Mouse (Mus musculus) heart, postnatal 36 days (tissue): ENCODE measurements around the gene Hist2h2aa1. TPM values are rescaled to one million over a fixed set of nuclear protein-coding genes. Genes with fewer than 3 reads are reported as not detected.
A peak's percentile ranks its signal among the peaks of the same experiment; 100 is the strongest.
"Not testable (repeated sequence)": the region's sequence is repeated elsewhere in the genome, so short reads cannot be mapped to it uniquely, and the experiment has no call there.

Experiments
- DNase-seq, 2 experiments: peaks; one replicate each; pipeline ENCODE4 v3.0.0; 2021 to 2022
- intact Hi-C: fragments of 180-260 bp; cut with DNase I; formaldehyde crosslinking; loops from one replicate; pipeline ENCODE4 v1.15.1; 2025
- total RNA-seq, 2 experiments: library from RNA; stranded (reverse); gene quantifications; 2 replicates each; pipeline ENCODE4 v1.2.3; 2021

The Hist2h2aa1 gene
- 10 to 100 TPM in 1 of 2 experiments, 1 to 10 TPM in 1; 6.4 to 16.6 TPM for total RNA-seq

DNA sequence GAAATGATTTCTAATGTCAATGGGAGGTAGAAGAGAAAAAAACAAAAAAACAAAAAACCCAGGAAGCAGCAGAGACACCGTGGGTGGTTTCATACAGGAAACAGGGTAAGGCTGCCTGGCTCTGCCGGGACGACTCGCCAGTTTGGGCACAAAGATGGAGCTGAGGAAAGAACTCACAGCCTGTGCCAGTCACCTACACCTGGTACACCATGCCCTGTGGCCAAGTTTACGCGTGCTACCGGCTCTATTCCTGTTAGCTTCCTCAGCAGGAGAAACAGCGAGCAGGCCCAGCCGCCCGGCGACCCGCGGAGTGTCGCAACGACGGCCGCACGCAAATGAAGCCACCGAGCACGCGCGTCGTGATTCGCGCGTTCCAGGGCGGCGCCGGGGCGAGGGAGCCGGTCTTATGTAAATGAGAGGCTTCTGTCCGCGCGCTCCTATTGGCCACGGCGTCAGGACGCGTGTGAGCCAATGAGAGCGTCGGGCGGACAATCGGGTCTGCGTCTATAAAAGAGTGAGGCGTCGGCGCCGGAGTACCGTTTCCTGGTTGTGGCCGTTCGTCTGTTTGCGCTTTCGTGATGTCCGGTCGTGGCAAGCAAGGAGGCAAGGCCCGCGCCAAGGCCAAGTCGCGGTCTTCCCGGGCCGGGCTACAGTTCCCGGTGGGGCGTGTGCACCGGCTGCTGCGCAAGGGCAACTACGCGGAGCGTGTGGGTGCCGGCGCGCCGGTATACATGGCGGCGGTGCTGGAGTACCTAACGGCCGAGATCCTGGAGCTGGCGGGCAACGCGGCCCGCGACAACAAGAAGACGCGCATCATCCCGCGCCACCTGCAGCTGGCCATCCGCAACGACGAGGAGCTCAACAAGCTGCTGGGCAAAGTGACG is at the start of gene Hist2h2aa1:
Gene Hist2h2aa1 (plus strand): TSS at position 495 of the 884 bp plus-strand sequence.
- intact Hi-C loops, result not testable (repeated sequence)
- peak; percentile 86 to 93 for DNase-seq

DNA sequence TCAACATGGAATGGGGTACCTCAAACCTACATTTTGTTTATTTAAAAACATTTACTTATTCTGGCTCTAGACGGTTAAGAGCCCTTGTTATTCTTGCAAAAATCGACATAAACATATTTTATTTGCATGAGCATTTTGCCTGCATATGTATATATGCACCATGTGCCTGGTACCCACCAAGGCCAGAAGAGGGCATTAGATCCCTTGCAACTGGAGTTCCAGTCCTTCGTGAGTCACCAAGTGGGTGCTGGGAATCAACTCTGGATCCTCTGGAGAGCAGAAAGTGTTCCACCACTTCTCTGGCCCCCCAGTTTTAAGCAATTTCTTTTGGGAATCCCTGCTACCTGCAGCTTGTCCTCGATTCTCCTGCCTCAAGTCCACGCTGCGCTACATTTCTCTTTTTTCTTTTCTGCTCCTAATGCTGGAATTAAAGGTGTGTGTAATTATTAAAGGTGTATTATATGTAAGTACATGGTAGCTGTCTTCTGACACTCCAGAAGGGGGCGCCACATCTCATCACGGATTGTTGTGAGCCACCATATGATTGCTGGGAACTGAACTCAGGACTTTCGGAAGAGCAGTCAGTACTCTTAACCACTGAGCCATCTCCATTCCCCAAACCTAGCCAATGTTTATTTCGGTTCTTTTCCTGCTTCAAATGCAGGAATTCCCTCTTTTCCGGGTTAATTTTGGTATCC is 49.5 kb upstream of the Hist2h2aa1 start:
- DNase-seq, result no peak
- intact Hi-C loops, result no loop called here

DNA sequence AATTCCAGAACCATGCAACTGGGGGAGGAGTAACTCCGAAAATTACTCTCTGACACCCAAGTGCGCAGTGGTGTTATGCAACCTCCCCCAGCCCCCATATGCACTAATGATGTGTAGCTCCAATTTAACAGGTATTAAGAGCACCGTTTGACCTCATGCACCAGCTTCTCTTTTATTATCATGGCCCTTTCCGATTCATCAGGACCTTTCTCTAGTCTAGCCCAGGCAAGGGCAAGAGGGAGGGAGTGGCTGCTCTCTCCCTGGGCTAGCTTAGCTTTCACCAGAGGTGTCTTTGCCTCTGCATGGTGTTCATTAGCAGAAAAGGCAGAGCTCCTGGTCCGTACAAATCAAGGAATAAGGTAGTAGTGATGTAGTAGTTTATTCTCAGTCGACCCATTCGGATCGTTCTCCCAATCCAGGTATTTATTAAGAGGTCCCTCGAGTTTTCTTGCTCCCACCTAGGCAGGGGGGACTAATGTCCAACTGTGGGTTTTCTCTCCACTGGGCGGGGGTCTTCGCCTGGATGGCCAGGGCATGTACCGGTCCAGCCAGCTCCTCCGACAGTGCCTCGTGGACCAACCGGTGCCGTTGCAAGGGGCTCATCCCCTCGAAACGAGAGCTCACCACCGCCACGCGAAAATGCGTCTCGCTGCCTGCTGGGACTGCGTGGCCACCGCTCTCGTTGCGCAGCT is 48.7 kb upstream of the Hist2h2aa1 start:
- intact Hi-C loops, result no loop called here

DNA sequence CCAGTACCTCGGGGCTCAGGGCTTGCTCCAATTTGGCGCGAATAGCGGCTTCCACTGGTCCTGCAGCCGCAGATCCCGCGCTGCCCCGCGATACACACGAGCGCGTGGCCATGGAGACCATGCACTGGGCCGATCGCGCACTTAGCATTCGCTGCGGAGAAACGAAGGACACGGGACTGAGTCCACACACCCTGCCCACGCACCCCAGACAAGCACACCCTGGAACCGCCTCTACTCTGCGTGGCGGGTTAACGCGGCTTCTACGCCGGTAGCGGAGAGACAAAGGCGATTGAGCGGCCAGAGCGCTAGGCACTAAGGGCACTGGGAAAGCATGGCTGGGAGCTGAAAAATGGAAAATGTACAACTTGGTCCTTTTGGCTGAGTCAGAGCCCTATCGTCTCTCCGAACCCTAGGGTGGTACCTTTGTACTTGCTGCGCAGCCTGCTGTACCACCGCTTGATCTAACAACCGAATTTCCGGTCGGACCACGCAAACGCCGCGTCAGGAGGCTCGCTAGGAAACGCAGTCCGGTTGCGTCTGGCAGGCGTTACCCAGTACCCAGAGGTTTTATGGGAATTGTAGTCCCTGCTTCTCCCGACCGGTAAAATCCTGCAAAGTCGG is 48.1 kb upstream of the Hist2h2aa1 start:
- intact Hi-C loops, result no loop called here
- peak; percentile 85 for DNase-seq

More for the DNA sequence above, 48.7 kb upstream of the Hist2h2aa1 start:
- DNase-seq, result no peak

DNA sequence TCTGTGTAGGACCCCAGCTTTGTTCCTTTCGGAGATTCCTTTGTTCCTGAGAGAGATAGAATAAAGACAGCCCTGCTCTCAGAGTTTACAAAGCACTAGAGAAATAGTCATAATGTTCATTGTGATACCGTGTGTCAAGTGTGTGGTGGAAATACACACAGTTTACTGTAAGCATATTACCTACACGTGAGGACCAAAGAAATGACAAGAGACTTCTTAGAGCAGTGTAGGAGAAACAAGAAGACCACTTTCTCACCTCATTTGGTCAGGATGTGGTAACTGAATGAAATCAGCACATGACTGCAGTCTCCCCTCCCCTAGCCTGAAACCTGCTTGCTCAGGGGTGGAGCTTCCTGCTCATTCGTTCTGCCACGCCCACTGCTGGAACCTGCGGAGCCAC is 47.1 kb upstream of the Hist2h2aa1 start:
- no peak for DNase-seq
- intact Hi-C loops, result no loop called here

DNA sequence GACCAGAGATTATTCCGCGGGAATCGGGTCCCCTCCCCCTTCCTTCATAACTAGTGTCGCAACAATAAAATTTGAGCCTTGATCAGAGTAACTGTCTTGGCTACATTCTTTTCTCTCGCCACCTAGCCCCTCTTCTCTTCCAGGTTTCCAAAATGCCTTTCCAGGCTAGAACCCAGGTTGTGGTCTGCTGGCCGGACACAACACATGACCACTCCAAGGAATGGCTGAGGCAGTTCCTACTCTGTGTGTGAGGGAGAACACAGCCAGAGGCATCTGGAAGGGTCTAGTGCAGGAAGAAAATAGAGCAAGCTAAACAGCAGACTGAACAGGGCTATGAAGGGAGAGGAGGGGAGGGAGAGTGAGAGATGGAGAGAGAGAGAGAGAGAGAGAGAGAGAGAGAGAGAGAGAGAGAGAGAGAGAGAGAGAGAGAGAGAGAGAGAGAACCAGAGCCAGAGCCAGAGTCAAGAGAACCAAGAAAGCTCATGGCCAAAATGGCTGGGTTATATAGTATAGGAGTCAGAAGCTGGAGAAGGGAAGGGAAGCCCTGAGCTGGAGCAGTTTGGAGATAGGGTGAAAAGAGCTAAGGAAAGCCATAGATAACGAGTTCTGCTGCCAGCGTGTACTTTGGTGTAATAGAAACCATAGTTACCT is 46.6 kb upstream of the Hist2h2aa1 start:
- DNase-seq, intact Hi-C loops: not testable (repeated sequence)

DNA sequence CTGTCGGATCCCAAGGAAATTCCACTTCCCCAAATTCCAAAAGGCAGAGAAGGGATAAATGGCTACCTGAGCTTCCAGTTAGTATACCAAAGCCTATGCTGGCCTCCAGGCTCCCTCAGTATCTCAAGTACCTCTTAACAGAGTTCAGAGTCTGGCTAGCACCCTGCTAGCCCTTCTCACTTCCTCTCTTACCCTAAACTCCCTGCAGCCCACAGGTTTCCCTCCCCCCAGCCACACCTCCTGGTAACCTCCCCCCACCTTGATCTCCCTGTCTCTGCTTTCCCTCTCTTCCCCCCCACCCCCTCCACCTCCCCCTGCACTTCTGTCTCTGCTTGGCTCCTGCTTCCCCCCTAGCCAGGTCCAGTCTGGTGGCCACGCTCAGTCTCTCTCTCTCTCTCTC is 45.6 kb upstream of the Hist2h2aa1 start:
- no peak for DNase-seq
- intact Hi-C loops, result no loop called here

DNA sequence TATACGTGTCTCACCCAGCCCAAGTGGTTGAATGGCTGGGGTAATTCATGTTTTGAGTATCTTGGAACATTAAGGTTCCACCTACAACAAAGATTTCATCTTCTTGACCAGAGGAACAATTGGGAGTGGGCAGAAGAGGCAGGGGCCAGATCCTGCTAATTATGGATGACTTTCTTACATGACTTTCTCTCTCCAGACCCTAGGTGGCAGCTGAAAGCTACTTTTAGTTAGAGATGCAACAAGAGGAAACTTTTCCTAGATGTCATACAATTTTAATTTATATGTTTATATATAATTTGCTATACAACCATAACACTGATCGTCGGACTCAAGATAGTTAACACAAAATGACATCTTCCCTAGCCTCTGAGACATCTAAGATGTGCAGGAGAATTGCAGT is 37.5 kb upstream of the Hist2h2aa1 start:
- DNase-seq, result no peak
- intact Hi-C loops, result no loop called here

DNA sequence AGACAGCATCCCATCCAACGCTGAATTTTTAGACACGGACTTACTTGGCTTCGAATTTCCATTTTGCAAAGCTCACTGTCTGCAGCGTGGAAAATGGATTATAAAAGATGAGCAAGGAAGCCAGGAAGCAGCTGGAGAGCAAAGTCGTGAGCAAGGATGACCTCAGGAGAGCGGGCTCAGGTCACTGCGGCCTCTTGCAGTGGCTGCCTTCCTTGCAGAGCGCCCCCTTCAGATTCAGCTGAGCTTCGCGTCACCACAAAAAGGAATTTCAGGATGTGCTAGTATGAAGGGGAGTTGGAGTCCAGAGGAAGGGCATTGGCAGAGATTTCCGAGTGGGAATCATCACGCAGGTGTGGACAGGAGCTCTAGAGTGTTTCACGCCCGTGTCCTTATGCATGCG is 36.1 kb upstream of the Hist2h2aa1 start:
- no peak for DNase-seq
- intact Hi-C loops, result no loop called here

DNA sequence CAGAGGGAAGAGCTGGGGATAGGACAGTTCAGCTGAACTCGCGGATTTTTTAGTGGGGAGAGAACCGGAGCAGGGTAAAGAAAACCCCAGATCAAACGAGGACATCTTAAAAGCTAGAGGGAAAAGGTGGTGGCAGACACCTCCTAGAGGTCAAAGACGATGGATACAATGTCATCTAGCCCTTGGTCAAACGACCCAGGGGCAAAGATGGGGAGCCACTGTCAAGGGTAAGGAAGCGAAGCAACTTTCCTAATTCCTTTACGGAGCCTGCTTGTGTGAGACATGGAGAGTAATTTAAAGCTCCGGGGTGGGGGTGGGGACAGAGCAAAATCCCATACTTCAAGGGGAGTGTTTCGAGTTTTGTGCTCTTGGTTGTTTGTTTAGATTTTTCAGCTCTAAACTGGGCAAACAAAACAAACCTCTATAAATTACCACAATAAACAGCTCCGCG is 26.1 kb upstream of the Hist2h2aa1 start:
- peak; percentile 37 to 50 for DNase-seq
- intact Hi-C loops, result loop anchor here (2.0 to 5.0 kb wide), 2 partner anchors 46 to 152 kb away; partner anchors contain the start of gene Sf3b4

DNA sequence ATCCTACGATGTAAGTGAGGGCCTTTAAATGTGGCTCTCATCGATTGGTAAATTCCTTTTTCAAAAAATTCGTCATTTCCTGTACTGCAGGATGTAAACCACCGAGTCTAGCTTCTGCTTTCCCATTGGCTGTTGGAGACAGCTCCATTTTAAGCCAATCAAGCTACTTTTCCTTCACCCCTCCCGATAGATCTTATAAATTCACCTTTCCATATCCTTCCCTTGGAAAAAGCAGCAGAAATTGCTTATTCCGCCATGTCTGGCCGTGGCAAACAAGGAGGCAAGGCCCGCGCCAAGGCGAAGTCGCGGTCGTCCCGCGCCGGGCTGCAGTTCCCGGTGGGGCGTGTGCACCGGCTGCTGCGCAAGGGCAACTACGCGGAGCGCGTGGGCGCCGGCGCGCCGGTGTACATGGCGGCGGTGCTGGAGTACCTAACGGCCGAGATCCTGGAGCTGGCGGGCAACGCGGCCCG is 25.6 kb upstream of the Hist2h2aa1 start, which contains the start of the genes Bola1 and Hist2h2ab:
Gene Bola1 (minus strand): TSS at position 49 of the 470 bp plus-strand sequence.
Gene Hist2h2ab (plus strand): TSS at position 205 of the 470 bp plus-strand sequence.
- DNase-seq, result peak; percentile 72 to 88
- intact Hi-C loops, result loop anchor here (2.0 to 5.0 kb wide), 4 partner anchors 17 to 152 kb away; partner anchors contain the start of genes Hist2h4 and Sf3b4

DNA sequence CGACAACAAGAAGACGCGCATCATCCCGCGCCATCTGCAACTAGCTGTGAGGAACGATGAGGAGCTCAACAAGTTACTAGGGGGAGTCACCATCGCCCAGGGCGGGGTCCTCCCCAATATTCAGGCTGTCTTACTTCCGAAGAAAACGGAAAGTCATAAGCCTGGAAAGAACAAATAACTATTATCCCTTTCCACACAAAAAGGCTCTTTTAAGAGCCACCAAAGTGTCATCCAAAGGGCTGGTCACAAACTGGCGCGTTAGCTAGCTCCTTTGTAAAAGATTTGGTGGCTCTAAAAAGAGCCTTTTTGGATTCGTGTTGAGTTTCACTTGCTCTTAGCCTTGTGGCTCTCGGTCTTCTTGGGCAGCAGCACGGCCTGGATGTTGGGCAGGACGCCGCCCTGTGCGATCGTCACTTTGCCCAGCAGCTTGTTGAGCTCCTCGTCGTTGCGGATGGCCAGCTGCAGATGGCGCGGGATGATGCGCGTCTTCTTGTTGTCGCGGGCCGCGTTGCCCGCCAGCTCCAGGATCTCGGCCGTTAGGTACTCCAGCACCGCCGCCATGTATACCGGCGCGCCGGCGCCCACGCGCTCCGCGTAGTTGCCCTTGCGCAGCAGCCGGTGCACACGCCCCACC is 25.0 kb upstream of the Hist2h2aa1 start:
- peak; percentile 42 to 87 for DNase-seq
- intact Hi-C loops, result loop anchor here (2.0 kb wide), 2 partner anchors 17 to 43 kb away; partner anchors contain the start of gene Hist2h4

DNA sequence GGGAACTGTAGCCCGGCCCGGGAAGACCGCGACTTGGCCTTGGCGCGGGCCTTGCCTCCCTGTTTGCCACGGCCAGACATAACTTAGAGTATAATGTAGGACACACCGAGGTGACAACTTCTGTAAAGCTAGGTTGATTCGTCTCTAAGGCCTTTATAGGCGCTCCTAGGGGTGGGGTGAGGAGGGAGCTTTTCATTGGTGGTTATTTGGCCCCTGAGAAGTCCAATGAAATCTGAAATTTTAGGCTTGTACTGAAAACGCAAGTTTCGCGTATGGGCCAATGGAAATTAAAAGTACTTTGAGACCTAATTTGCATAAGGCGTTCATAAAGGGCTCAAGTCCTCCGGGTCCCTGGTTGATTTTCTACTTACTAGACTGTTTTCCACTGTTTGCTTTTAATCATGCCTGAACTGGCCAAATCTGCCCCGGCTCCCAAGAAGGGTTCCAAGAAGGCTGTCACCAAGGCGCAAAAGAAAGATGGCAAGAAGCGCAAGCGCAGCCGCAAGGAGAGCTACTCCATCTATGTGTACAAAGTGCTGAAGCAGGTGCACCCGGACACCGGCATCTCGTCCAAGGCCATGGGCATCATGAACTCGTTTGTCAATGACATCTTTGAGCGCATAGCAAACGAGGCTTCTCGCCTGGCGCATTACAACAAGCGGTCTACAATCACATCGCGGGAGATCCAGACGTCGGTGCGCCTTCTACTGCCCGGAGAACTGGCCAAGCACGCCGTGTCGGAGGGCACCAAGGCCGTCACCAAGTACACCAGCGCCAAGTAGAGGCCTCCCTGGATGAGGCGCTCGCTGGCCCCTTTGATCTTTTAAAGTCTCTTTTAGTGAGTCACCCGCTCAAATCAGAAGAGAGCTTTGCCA is 24.3 kb upstream of the Hist2h2aa1 start, which contains the start of the genes Hist2h2ac and Hist2h2be:
Gene Hist2h2ac (minus strand): TSS at position 116 of the 875 bp plus-strand sequence.
Gene Hist2h2be (plus strand): TSS at position 355 of the 875 bp plus-strand sequence.
- peak; percentile 83 to 85 for DNase-seq
- intact Hi-C loops, result loop anchor here (2.0 kb wide), 2 partner anchors 16 to 42 kb away; partner anchors contain the start of gene Hist2h4

DNA sequence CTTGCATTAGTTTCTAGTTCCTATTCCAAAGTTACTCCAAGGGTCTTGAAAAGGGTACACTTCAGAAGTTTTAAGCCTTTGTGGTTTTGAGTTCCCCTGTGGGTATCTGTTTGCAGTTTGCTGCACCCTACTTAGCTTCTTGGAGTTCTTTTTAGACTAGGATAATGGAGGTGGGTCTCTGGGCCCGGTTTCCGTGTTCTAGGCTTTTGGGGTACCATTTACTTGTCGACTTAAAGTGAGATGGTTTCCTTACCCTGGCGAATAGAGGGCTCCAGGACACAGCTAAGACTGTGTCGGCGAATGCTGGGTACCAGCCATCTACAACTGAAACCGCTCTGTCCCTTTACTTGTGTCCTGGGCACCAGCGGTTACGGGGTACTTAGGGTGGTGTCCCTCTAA is 23.7 kb upstream of the Hist2h2aa1 start:
- intact Hi-C loops, result loop anchor here (2.0 kb wide), 2 partner anchors 15 to 41 kb away; partner anchors contain the start of gene Hist2h4
- peak in 1 of 2 experiments; percentile 33 for DNase-seq

DNA sequence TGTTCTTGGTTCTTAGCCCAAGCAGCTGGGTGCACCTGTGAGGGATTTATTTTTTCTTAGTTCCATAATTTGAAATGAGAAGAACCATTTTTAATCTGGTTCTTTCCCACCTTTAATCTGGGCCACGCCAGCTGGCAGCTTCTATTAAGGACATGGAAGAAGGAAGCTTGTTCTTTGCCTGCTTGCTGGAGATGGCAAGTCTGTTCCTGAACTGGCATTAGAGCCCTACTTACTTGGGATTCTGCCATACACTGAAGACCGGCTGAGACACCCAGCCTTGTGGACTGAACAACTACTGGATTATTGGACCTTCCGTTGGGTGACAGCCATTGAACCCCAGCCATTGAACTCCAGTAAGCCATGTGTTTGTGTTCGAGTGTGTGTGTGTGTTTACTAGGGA is 22.5 kb upstream of the Hist2h2aa1 start:
- DNase-seq, result no peak
- intact Hi-C loops, result no loop called here

DNA sequence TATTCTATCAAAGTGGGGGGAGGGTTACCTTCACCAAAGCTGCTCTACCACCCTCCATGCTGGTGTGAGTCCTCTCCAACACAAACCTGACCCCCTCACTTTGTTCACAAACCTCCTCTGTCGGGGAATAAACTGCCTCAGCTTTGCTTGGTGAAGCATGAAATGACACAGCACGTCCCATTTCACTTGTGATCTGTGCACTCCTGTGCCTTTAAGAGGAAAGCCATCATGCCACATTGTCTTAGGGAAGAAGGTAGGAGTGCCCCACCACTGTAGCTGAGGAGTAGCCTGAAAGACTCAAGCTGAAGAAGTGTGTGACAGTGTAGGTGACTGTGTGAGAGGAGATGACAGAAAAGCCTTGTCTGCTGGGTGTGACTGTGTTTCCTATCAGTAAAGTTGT is 19.9 kb upstream of the Hist2h2aa1 start:
- intact Hi-C loops, result no loop called here

More for the DNA sequence above, 19.9 kb upstream of the Hist2h2aa1 start:
- DNase-seq, result no peak
